Mouse (Mus musculus) hindbrain, embryonic 13.5 days (tissue): ENCODE measurements around the gene D230025D16Rik. TPM values are rescaled to one million over a fixed set of nuclear protein-coding genes. Genes with fewer than 3 reads are reported as not detected.
A peak's percentile ranks its signal among the peaks of the same experiment; 100 is the strongest.

Source experiments
- ATAC-seq: fragments of 200-750 bp; cut with Nextera tagmentation; 2 replicates; pipeline ENCODE4 v1.8.0; 2017; ENCODE audit warnings: moderate TSS enrichment; ENCODE audit not compliant: low FRiP score
- H3K27ac ChIP-seq: fragments of 300-500 bp; sonication (generic); 2 replicates; pipeline ENCODE4 v1.5.1; 2015; ENCODE audit warnings: inconsistent platforms, mild to moderate bottlenecking, moderate library complexity
- H3K27me3 ChIP-seq: fragments of 300-500 bp; sonication (generic); 2 replicates; pipeline ENCODE4 v1.6.1; 2015; ENCODE audit warnings: mild to moderate bottlenecking, inconsistent platforms
- H3K36me3 ChIP-seq: fragments of 300-500 bp; sonication (generic); 2 replicates; pipeline ENCODE4 v1.6.1; 2015; ENCODE audit warnings: mild to moderate bottlenecking, inconsistent platforms
- H3K4me1 ChIP-seq: fragments of 300-500 bp; sonication (generic); replicated peaks from 2 replicates; pipeline ENCODE4 v1.6.1; 2015; ENCODE audit warnings: inconsistent platforms
- H3K4me2 ChIP-seq: fragments of 300-500 bp; sonication (generic); 2 replicates; pipeline ENCODE4 v1.6.1; 2015; ENCODE audit warnings: inconsistent platforms, mild to moderate bottlenecking, moderate library complexity
- H3K4me3 ChIP-seq: fragments of 300-500 bp; sonication (generic); 2 replicates; pipeline ENCODE4 v1.5.1; 2015; ENCODE audit warnings: mild to moderate bottlenecking, inconsistent platforms
- H3K9ac ChIP-seq: fragments of 300-500 bp; sonication (generic); 2 replicates; pipeline ENCODE4 v1.6.1; 2015; ENCODE audit warnings: mild to moderate bottlenecking, inconsistent platforms
- H3K9me3 ChIP-seq: fragments of 300-500 bp; sonication (generic); 2 replicates; pipeline ENCODE4 v1.6.1; 2016; ENCODE audit warnings: inconsistent platforms
- WGBS: fragments of 180-500 bp; shearing (Covaris S2); methylation state at CpG from one replicate; pipeline ENCODE4 v1.1.7; 2015; 5-methylcytosine and 5-hydroxymethylcytosine counted together
- polyA plus RNA-seq: library from polyadenylated mRNA; unstranded; fragments of >200 nt; fragmentation: Nextera tagmentation; extraction: Ambion mirVana; gene quantifications from 2 replicates; pipeline ENCODE4 v1.2.1, GENCODE M21; 2015

Gene D230025D16Rik
- polyA plus RNA-seq, 1 experiment from 2014 or later = 29.5 TPM

GRCm38 (mm10) chr8:105252680-105253537, 28.0 kb downstream of the D230025D16Rik start:
- ATAC-seq = no peak
- no peak overlapping the region for H3K27ac ChIP-seq
- no peak overlapping the region for H3K4me3 ChIP-seq
- H3K4me2 ChIP-seq = no peak overlapping the region
- no peaks in the 10 kb centered on the region for H3K9me3 ChIP-seq
- peaks cover 36% of the 10 kb centered on the region for H3K27me3 ChIP-seq
- H3K4me1 ChIP-seq = peaks cover 22% of the 10 kb centered on the region
- H3K36me3 ChIP-seq = peaks cover 50% of the 10 kb centered on the region
- 88% methylated on average over 10 of the region's 10 CpGs for WGBS
- H3K9ac ChIP-seq = no peak overlapping the region

DNA sequence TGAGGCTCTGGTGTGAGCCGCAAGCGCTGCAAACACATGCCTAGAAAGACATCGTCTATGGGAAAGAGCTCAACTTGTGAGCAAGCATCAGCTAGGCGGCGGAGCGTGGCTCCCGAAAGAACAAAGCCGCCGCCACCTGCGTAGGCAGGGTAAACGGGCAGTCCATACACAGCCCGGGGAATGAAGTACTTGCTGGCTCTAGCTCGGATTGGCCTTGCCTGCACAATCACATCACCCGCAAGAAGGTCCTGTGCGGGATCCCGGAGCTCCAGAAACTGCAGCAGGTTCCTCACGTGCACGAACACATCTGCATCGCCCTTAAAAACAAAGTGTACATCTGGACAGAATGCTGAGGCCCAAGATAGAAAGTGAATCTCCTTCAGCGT, 28.8 kb downstream of the D230025D16Rik start:
- Histone ChIP-seq H3K36me3 (peaks cover 41% of the 10 kb centered on the region), H3K4me2 (peak overlapping the region; percentile 93), H3K4me1 (peaks cover 26% of the 10 kb centered on the region), H3K4me3 (peak overlapping the region; percentile 57), H3K27ac (0 out of 2 replicates have a peak overlapping the region, but pooled peaks have one; percentile 62), H3K9ac (peak overlapping the region; percentile 84), H3K9me3 (no peaks in the 10 kb centered on the region), H3K27me3 (peaks cover 45% of the 10 kb centered on the region)
- 33% methylated on average over 20 of the region's 20 CpGs for WGBS
- ATAC-seq = peak; percentile 37

DNA sequence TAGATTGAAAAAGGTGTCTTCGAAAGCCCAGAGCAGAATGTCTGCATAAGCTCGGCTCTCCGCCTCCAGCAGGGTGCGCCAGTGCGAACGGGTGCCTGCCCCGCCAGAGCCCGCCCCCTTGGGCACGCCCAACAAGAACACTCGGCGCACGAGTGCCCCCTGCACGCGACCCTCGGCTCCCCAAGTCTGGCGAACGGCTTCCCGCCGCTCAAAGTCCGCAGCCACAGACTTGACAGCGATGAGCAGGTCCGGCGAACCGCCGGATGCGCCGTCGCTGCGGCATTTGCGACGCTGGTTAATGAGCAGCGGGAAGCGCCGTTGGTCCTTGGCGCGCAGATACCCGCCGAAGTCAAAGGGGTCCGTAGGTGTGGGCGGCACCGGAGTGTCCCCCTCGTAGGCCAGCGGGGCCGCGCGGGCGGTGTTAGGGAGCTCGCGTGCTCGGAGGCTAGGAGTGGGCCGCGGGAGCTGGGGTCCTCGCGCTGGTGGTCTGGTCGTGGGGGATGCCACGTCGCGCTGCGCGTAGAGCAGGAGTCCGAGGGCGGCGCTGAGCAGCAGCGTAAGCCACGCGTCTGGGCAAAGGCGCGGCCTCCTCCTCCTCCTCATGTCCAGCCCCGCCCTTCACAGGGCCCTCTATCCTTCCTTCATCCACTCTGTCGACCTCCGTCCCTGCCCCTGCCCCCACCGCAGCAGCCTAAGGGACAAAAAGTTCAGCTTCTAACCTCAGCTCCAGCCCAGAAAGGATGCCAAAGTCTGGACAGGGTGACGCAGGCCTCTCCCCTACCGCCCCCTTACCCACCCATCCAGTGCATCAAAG, 29.4 kb downstream of the D230025D16Rik start:
- peak; percentile 83 for ATAC-seq
- WGBS = under 1% methylated on average over 74 of the region's 74 CpGs
- H3K4me2 ChIP-seq = peak overlapping the region; percentile 93
- H3K4me1 ChIP-seq = peaks cover 32% of the 10 kb centered on the region
- peaks cover 51% of the 10 kb centered on the region for H3K27me3 ChIP-seq
- peaks cover 35% of the 10 kb centered on the region for H3K36me3 ChIP-seq
- H3K27ac ChIP-seq = peak overlapping the region; percentile 62
- H3K4me3 ChIP-seq = peak overlapping the region; percentile 57
- H3K9ac ChIP-seq = peak overlapping the region; percentile 84
- no peaks in the 10 kb centered on the region for H3K9me3 ChIP-seq

DNA sequence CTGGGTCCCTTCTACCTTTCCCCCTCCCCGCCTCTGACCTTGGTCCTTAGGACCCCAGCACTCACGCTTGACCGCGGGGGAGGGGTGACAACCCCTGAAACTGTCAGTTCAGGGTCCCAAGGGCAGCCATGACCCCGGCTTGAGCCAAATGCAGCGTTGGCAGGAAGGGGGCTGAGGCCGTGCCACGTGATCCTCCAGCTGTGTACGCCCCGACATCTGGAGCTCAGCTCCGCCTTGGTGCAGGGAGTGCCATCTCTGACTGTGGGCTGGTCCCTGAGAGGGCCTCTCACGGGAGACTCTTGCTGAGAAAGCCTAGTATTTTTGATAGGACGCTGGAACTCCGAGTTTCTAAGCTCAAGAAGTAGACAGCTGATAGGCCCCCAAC, 30.0 kb downstream of the D230025D16Rik start, which contains the start of gene B3gnt9:
Gene B3gnt9, minus strand, starts transcription at position 188 of the 385 bp plus-strand sequence.
- WGBS = 2% methylated on average over 14 of the region's 14 CpGs
- Histone ChIP-seq H3K9ac (peak within 1 kb of the TSS; percentile 84), H3K9me3 (no peaks in the 10 kb centered on the region), H3K4me3 (peak within 1 kb of the TSS; percentile 57), H3K4me1 (peaks cover 37% of the 10 kb centered on the region), H3K4me2 (peak within 1 kb of the TSS; percentile 93), H3K27ac (peak within 1 kb of the TSS; percentile 62), H3K36me3 (peaks cover 29% of the 10 kb centered on the region), H3K27me3 (peaks cover 57% of the 10 kb centered on the region)
- ATAC-seq = no peak

DNA sequence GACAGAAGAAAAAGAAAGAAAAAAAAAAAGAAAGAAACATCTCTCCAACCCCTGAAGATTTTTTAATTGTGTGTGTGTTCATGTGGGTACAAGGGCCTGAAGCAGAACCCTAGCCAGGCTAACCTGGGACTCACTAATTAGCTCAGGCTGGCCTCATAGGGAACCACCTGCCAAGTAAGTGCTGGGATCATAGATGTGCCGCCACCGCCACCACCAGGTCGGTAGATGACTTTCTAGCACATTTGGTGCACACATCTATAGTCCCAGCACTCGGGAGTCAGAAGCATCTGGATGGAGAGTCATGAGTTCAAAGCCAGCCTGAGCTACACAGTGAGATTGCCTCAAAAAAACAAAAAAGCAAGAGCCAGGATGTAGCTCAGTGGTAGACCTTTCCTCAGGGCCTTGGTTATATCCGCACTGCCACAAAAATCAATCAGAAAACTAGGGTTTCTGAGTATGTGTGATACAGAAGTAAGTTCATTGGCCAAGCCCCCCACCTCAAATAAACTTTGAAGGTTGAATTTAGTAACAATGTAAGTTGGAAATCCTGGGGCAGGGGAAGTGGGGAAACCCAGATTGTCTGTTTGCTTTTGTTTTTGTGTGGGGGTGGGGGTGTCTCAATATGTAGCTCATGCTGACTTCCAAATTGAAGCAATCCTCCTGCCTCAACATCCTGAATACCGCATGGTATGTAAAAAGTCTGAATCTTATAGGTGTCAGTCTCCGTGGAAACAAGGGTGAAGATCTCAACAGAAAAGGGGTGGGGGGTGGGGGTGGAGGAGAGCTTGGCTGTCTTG, 32.6 kb downstream of the D230025D16Rik start:
- 63% methylated on average over 7 of the region's 7 CpGs for WGBS
- peaks cover 39% of the 10 kb centered on the region for H3K4me1 ChIP-seq
- peaks cover 79% of the 10 kb centered on the region for H3K27me3 ChIP-seq
- H3K27ac ChIP-seq = no peak overlapping the region
- no peaks in the 10 kb centered on the region for H3K9me3 ChIP-seq
- H3K4me2 ChIP-seq = no peak overlapping the region
- no peak for ATAC-seq
- peaks cover 5% of the 10 kb centered on the region; the same call in 1 of the 2 replicates for H3K36me3 ChIP-seq
- H3K9ac ChIP-seq = no peak overlapping the region
- no peak overlapping the region for H3K4me3 ChIP-seq

DNA sequence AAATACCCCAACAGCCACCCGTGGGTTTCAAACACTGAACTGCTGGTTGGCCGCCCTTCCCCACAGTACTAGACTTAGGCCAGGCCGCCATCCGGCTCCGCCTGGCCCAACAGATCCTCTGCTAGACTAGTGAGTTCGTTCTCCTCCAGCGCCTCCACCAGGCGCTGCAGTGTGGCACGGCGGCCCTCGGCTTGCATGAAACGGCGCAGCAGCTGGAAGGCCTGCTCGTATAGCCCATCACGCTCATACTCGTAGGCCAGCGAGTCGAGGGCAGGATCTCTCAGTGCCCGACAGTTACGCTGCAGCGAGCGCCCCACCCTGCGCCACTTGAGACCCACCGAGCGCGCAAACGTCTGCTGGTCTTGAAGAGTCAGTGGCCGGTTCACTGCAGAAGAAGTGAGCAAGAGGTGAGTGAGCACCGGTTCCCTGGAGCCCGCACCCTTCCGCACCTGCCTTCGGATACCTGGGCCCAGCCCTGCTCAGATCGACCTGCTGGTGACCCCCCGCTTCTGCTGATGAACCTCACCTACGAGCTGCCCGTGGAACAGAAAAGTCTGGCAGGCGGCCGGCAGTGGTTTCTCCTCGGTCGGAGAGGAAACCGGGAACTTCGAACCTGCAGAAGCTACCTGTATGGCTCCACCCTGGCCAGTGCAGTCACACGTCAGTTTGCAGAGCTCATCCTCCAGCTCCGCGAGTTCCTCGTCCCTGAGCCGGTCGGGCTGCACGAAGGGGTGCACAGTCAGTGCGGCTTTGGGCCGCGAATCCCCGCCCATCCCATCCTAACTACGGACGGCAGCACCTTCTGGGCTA, 34.2 kb downstream of the D230025D16Rik start:
- Histone ChIP-seq H3K36me3 (no peaks in the 10 kb centered on the region), H3K9me3 (no peaks in the 10 kb centered on the region), H3K9ac (peak overlapping the region; percentile 63), H3K4me3 (peak overlapping the region; percentile 41), H3K4me1 (peaks cover 32% of the 10 kb centered on the region), H3K27me3 (peaks cover 89% of the 10 kb centered on the region), H3K27ac (no peak overlapping the region), H3K4me2 (peak overlapping the region; percentile 71)
- ATAC-seq = peak; percentile 55; the same call in 1 of the 2 replicates
- WGBS = 2% methylated on average over 55 of the region's 55 CpGs

GRCm38 (mm10) chr8:105259721-105260320, 34.9 kb downstream of the D230025D16Rik start:
- H3K4me3 ChIP-seq = peak overlapping the region; percentile 41
- 5% methylated on average over 30 of the region's 30 CpGs for WGBS
- H3K36me3 ChIP-seq = no peaks in the 10 kb centered on the region
- no peak overlapping the region for H3K27ac ChIP-seq
- peak overlapping the region; percentile 63 for H3K9ac ChIP-seq
- no peaks in the 10 kb centered on the region for H3K9me3 ChIP-seq
- H3K4me2 ChIP-seq = peak overlapping the region; percentile 71
- peak; percentile 46 for ATAC-seq
- H3K27me3 ChIP-seq = peaks cover 94% of the 10 kb centered on the region
- H3K4me1 ChIP-seq = peaks cover 31% of the 10 kb centered on the region

GRCm38 (mm10) chr8:105260371-105261099, 35.6 kb downstream of the D230025D16Rik start:
- H3K4me3 ChIP-seq = no peak overlapping the region
- no peak overlapping the region for H3K9ac ChIP-seq
- H3K27ac ChIP-seq = no peak overlapping the region
- H3K9me3 ChIP-seq = no peaks in the 10 kb centered on the region
- H3K4me1 ChIP-seq = peaks cover 28% of the 10 kb centered on the region
- H3K4me2 ChIP-seq = no peak overlapping the region
- ATAC-seq = no peak
- 56% methylated on average over 7 of the region's 7 CpGs for WGBS
- no peaks in the 10 kb centered on the region for H3K36me3 ChIP-seq
- H3K27me3 ChIP-seq = peaks cover 94% of the 10 kb centered on the region

- WGBS = 81% methylated on average over 12 of the region's 12 CpGs
- peaks cover 4% of the 10 kb centered on the region; the same call in 1 of the 2 replicates for H3K9me3 ChIP-seq
Observed at GRCm38 (mm10) chr8:105261326-105261980, 36.5 kb downstream of the D230025D16Rik start.

More at GRCm38 (mm10) chr8:105261326-105261980, 36.5 kb downstream of the D230025D16Rik start:
- Histone ChIP-seq H3K4me3 (no peak overlapping the region), H3K9ac (no peak overlapping the region), H3K36me3 (no peaks in the 10 kb centered on the region), H3K4me1 (peaks cover 28% of the 10 kb centered on the region), H3K27me3 (peaks cover 94% of the 10 kb centered on the region), H3K27ac (no peak overlapping the region), H3K4me2 (no peak overlapping the region)
- no peak for ATAC-seq
